Mouse (Mus musculus): ENCODE data around the gene Jchain.
"Not testable (repeated sequence)": the region's sequence is repeated elsewhere in the genome, so short reads cannot be mapped to it uniquely, and the experiment has no call there.

Jchain gene

DNA sequence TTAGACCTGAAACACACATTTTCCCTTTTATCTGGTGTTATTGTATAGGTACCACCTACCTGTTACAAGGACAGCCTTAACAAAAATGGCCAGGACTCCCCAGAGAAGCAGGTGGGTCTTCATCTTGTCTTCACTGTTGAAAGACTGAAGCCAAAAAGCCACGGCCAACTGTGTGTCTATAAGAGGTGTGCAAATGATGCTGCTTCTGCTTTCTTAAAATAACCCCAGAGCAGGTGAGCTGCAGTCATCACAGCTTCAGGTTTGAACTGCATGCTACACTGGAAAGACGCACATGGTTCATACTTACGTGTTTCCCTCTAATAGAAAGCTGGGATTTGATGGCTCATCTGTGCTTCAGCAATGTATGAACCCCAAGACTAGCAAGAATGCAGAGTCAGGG lies at the start of gene Jchain:
Gene Jchain (minus strand): TSS at position 235 of the 400 bp plus-strand sequence.
- DNase-seq, result no peak

DNA sequence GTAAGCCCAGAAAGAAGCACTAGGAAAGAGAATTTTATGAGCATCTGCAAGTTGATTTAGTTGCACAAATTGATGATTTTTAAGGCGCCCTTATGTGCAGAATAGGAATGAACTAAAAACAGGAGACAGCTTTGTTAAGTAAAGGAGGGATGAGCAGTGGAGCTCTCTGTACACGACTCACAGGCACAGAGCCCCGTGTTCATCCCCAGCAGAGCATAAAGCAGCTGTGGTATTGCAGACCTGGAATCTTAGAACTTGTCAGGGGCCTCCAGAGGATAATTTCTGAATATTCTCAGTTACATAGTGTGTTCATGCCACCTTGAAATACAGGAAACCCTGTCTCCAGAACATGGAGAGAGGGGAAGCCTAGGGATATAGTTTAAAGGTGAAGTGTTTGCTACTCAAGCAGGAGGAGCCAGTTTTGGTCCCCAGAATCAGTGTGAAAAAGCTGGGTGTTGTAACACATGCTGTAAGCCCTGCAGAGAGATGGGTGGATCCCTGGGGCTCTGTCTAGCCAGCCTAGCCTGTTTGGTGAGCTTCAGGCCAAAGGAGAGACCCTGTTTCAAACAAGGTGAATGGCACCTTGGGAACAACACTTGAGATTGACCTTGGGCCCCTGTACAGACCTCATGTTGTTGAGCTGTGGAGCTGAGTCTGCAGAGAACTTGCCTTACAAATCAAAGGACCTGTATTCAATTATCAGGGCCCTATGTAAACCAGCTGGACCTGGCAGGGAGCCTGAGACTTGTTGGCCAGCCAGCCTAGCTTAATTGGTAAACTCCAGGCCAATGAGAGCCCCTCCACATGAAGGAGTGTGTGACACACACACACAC lies 48.0 kb upstream of the Jchain start:
- DNase-seq, result peak in 1 of 2 experiments; percentile 26

DNA sequence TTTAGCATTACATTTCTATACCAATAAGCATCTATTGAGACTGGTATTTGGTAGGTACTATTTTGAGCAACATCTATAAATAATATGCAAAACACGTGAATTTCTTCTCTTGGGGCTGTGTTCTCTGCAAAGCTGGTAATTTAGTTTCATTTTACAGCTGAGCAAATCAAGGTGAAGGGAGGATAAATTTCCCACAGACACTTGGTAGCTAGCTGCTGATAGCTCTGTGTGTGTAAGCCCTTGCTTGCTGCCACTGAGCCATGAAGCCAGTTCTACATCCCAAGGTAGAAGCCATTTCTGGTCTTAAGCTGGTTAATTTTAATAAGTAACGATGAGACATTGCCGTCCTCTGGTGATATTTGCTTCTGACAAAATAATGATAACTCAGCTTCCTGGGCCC lies 47.1 kb upstream of the Jchain start:
- no peak for DNase-seq

DNA sequence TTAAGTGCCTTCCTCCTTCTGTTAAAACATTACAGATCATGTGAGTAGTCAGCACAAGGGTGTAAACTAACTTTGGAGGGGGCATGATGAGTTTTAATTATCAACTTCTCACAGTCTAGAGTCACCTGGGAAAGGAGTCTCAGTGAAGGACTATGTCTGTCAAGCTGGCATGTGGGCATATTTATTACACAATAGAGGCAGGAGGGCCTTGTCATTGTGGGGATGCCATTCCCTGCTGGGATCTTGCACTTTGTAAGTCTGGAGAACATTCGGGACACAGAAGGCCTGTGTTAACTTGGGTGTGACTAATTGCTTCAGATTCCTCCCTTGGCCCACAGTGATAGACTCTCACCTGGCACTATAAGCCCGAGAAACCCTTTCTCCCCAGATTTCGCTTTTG lies 41.9 kb upstream of the Jchain start:
- DNase-seq, result no peak

DNA sequence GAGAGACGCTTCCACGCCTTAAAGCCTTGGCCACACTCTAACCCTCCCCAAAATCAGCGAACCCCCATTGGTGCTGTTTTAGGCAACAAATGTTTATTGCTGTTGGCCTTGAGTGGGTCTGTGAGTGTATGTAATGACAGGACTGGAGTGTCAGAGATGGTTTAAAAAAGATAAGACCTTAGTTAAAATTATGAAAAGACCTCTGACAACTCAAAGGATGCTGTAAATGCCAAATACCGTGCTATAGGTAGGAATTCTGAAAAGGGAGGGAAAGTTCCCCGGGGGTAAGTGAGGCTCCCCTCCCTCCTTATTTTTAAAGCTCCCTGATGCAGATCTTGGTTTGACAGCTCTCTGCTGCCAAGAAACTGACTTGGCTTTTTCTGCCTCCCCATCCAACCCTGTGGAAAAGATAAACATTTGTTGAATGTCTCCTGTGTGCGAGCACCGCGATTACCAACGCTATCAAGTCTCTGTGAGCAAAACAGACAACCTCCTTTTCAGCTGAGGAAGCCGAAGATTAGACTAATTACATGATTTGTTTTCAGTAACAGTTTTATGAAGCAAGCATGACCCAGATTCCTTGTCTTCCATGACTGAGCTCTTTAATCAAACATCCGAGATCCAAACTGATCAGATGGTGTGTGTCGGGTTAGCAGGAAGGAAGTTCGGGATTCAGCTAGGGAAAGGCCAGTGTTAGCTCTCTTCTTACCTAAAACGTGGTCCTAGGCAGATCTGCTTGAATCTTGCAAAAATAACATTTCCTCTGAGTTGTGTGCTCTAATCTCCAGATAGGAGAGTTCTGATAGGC lies 38.5 kb upstream of the Jchain start:
- DNase-seq, result no peak

DNA sequence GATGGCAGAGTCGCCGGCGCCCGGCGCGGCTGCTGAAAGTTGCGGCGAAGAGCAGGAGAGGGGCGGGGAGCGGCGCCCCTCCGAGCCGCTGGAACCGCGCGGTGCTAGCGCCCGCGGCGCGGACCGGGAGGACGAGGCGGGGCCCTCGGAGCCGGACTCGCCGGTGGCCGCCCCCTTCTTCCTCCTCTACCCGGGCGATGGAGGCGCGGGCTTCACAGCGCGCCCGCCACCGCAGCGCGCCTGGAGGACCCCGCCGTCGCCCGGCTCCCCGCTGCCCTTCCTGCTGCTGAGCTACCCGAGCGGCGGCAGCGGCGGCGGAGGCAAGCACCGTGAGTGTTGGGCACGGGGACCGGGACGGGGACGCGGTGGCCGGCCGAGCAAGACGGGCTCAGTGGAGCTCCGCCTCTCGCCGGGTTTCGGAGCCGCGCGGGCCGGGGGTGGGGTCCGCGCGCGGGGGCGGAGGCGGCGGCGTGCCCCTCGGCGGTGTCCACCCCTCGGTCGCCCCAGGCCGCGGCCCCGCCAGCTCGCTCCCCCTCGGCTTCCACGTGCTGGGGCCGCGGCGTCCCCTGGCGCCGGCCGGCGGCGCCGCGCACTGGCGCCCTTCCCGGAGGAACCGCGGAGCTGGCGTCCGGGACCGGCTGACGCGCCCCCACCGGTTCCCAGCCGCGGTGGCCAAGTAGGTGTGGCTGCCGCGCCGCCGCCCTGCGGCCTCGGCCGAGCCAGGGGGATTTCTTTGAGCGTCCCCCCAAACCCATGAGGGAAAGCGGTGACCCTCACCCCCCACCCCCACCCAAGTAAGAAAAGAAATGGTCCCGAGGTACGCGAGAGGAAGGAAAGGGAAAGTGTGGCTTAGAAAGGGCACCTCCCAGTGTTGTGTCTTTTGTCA lies 37.7 kb upstream of the Jchain start:
- DNase-seq, result peak; percentile 71 to 78

DNA sequence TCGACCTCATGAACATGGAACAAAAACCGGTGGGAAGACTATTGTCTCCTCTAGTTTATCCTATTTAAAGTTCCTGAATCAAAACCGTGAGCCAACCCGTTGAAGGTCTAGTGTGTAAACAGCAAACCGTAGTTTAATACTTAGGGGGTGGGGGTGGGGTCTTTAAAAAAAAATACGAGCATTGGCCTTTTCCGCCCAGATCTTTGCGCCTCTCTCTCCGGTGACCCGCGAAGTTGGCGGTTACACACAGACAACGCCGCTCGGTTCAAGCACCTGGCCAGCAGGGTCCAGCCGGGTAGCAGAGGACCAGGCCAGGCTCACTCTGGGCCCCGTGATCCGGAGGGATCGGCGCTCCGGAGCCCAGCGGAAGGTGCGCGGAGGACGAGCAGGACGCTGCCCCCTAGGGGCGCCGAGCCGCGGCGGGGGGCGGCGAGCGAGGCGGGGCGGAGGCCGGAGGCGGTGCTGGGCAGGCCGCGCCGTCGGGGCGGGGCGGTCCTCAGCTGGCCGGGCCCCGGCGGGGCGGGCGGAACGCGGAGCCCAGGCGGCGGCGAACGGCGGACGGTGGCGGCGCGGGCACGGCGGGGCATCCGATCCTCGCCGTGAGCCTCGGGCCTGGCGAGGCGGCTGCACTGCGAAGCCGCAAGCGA lies 36.9 kb upstream of the Jchain start, which contains the start of gene Rufy3:
Gene Rufy3 (plus strand): TSS at position 540 of the 647 bp plus-strand sequence.
- DNase-seq, result peak; percentile 58 to 74

DNA sequence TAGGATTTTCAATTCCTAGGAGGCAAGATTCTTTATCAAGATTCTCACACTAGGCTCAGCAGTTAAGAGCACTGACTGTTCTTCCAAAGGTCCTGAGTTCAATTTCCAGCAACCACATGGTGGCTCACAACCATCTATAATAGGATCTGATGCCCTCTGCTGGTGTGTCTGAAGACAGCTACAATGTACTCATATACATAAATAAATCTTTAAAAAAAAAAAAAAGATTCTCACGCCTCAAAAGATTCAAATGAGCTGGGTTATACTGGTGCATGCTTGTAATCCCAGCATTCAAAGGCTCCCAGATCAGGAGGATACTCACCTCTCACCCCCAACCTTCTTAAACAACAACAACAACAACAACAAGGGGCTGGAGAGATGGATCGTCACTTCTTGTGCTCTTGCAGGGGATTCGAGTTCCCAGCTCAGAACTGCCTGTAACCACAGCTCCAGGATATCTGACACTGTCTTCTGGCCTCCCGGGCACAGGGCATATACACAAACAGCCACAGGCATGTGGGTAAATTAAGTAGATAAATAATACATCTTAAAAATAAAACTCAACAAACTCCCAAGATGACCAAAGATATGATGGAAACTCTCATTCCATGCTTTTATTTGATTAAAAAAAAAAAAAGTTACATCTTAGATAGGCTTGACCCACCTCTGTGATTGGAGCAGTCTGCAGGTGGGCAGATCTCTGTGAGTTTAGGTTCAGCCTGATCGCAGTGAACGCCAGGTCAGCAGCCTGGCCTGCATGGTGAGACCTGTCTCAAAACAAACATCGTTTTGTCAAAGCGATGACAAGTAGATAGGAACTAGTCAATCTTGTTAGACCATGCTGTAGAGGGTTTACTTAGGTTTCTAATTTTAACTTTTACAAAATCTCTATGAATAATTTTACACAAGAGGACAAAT lies 35.4 kb upstream of the Jchain start:
- no peak for DNase-seq

DNA sequence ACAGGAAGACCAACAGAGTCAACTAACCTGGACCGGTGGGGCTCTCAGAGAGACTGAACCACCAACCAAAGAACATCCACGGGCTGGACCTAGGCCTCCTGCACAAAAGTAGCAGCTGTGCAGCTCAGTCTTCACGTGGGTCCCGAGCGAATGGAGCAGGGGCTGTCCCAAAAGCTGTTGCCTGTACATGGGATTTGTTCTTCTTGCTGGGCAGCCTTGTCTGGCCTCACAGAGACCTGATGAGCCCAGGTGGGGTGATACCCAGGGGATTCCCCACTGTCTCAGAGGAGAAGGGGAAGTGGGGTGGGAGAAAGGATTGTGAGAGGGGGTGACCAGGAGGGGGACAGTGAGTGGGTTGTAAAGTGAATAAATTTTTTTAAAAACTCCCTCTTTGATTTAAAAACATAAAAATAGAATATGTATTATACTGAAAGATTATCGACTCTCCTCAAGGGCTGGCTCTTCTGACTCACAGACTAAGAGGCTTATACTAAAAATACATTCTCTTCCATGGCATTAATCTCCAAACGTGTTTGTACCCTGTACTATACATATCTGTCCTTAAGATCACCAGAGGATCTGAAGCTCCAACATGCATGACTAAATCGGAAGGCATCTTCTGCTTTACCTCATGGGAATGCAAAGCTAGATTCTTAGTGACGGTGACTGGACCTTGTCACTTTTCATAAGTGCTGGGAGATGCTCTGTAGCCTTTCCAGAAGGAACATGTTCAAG lies 33.6 kb upstream of the Jchain start:
- DNase-seq, result no peak

DNA sequence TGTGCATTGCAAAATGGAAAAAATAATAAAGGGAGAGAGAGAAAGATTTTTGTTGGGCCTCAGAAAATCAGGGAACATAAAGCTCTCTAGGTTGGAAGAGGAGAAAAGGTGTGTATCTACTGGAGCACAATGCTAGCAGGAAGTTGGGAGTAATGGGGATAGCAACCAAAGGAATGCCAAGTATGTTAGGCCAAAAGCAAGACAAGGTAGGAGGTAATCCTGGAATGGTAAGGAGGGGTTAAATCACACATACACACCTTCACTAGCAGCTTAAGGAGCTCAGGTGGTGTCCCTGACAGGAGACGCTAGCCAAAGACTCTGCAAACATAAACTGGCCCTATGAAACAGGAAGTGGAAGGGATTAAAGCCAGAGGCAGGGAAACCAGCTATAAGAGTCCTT lies 31.3 kb upstream of the Jchain start:
- no peak for DNase-seq

DNA sequence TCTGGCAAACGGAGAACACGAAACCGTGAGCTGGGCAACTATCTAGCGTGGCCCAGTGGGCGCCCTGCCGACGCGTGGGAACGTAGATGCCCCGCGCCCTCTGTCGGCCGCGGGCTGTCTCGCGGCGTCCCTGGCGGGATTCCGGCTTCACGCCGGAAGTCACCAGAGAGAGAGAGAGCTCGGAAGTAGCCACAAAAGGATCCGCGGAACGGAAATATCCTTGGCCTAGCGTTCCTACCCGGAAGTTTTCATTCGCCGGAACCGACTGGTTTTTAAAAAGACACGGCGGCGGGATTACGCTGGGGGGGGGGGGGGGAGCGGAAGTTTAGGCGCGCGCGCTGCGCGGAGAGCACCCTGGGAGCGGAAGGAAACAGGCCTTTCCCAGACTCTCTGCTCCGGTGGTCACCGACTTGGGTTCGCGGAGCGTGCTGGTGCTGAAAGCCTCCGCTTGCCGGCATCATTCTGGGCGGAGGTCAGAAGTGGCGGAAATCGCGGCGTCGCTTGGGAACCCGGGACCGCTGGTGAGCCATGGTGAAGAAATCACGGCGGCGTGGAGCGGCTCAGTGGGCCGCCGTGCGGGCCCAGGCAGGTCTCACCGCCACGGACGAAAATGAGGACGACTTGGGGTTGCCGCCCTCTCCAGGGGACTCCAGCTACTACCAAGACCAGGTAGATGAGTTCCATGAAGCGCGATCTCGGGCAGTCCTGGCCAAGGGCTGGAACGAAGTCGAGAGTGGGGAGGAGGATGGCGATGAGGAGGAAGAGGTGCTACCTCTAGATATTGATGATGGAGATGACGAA lies 26.6 kb upstream of the Jchain start, which contains the start of gene Utp3:
Gene Utp3 (plus strand): TSS at position 377 of the 801 bp plus-strand sequence.
- DNase-seq, result peak; percentile 98 to 99

DNA sequence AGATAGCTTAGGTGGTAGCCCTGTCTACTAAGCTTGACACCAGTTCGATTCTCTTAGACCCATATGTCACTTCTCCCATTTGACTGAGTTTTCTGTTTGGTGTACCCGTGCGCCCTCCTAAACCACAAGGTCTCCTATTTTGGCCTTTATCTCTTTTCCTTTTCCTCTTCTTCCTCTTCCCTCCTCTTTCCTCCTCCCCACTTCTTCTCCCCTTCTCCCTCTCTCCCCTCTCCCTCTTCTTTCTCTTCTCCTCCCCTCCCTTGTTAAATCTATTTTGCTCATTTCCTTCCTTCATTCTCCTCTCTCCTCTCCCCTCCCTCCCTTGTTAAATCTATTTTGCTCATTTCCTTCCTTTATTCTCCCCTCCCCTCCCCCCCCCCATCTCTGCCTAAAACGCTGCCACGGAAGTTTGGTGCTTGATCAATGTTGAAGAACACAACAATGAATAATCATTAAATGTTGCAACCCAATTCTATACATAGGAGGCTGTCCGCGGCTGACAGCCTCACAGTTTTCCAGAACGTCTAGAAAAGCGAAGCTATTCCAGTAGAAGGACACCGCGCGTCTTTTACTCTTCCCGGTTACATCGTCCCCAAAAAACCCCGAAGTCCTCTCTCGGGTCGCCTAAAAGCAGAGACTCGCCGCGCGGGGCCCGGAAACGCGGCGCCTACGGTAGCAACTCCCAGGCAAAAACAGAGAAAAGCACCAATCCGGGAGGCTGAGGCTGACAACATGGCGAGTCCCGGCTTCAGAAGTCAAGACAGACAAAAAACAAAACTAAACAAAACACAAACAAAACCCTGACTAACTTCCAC lies 25.8 kb upstream of the Jchain start:
- DNase-seq, result no peak

DNA sequence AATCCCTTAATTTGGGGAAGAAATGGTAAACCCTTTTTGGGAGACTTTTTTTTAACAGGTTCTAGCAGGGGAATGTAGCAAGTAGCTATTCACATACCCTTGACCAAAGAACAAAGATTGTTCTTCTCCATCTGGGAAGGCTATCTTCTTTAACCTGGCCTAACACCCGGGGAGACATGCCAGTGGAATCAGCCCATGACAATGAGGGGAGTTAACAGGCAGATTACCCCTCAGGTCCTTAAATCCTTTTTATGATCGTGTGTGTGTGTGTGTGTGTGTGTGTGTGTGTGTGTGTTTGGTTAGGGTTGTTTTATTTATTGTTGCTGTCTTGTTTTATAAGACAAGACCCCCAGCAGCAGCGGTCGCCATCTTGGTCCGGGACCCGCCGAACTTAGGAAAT lies 17.8 kb upstream of the Jchain start:
- no peak for DNase-seq

DNA sequence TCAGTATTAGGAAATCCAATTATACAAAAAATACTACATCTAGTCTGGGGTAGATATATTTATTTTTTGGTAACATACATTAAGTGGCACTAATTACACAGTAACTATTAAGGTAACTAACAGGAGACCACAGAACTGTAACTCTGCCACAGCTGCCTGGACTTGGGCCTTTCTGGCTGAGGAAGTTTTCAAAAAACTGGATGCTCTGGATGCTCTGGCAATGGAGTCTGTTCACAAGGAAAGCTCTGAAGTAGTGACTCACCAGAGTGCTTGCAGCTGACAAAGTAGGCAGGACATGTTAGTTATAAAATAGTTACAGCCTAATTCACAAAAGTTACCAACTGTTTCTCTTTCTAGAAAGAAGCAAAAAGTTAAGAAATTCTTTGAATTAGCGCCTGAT lies 16.7 kb upstream of the Jchain start:
- not testable (repeated sequence) for DNase-seq

DNA sequence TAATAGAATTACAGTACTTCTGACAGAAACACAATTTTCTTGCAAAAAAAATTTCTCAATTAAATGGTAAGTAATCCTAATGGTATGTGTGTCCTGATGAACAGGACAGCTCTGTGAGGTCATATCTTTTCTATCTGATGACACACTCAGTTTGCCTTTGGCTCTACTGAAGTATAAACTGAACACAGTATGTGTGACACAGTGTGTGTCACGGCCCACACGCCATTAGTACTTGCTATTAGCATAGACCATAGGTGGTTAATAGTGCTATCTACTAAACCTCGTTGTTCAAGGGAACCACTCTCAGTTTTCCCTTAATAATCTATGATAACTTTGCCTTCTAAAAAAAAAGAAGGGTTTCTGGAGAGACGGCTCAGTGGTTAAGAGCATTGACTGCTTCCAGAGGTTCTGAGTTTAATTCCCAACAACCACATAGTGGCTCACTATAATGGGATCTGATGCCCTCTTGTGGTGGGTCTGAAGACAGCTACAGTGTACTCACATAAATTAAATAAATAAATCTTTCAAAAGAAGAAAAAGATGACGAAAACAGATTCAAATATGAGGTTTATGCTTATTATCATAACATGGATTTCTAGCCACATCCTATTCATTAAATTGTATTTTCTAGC lies 15.1 kb upstream of the Jchain start:
- DNase-seq, result peak; percentile 67 to 68

DNA sequence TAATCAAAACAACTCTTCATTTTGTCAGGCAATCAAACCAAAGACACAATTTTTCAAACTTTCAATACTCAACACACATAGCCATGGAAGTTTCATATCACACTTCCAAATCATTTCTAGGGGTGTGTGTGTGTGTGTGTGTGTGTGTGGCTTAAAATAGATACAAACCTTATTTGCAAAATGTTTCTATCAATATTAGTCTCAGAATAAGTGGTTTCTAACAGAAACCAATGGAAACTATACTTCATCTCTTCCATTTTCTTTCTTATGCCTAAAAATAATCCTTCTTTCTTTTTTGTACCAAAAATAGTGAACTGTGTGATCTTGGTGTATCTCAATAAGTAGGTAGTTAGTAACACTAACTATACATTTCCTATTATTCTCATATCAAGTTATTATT lies 13.2 kb upstream of the Jchain start:
- no peak for DNase-seq

DNA sequence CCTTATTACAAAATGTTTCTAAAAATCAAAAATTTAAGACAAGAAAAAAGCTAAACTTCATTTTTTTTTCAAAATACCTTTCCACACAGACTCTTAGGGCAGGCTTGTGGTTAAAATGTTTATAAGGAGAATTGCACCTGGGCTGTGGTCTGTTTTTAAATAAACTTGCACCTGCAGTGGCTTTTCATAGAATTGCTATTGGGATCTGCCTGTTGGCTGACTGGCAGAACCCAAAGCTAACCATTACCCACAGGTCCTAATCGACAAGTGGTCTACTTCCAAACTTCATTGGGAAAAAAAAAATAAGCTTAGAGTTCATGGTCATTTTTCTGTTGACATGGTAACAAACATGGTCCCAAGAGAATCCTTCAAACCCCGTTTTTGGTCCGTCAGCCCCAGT lies 7.0 kb upstream of the Jchain start:
- no peak for DNase-seq

DNA sequence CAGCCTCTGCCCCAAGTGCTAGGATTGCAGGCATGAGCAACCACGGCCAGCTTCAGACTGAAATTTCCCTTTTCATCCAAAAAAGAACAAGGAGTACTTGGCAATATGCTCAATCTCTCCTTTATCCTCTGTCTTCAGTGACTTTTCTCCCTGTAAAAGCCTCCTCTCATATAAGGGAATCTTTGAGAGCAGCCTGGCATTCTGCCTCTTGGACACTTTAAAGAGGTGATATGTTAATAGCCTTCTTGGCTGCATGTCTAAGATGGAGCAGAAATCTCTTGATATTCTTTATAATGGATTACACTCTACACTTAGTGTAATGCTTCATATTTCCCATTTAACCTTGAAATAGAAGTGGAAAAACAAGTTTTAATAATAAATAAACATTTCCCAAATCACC lies 3.2 kb upstream of the Jchain start:
- no peak for DNase-seq

Measured in cerebellum, postnatal 14 days (tissue).